Mouse (Mus musculus) cerebellum, postnatal 4 days (tissue): ENCODE results near the gene Dnase2b.

Experiments used
- DNase-seq, 2 experiments: peaks; one replicate each; pipeline ENCODE4 v3.0.0; 2022; ENCODE audit warnings: low spot score in 2 of 2, mixed read lengths in 1 of 2

The Dnase2b gene

DNA sequence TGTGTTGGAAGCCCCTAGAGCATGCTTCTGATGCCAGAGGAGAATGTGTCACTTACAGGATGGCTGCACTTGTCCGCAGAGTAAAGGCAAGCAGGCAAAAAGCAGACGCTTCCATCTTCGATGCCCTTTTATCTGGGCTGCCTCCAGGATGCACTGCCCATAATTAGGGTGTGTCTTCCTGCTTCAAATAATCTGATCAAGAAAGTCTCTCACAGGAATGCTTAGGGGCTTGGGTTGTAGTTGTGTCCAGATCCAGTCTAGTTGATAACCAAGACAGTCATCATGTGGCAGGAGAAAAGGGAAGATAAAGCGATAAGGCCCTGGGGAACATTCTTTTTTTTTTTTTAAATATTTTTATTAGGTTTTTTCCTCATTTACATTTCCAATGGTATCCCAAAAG is at the start of gene Dnase2b:
Dnase2b (minus strand) TSS at position 101 of the 400 bp plus-strand sequence.
- no peak for DNase-seq

DNA sequence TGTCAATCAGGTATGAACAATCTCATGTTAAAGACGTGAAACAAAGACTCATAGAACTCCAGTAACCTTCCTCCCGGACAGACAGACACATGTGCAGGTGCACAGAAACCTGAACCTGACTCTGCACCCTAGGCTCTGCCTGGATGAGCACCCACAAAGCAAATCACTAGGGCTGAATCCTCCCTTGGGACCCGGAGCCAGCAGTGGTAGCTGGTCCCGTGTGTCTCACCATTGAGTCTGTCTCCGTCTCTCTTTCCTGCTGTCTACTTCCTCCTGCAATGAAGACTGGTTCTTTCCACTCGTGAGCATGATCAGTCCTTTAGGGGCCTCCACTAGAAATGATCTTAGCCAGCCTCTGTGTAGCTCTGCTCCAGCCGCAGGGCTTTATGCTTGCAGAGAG is 46.5 kb upstream of the Dnase2b start:
- no peak for DNase-seq

DNA sequence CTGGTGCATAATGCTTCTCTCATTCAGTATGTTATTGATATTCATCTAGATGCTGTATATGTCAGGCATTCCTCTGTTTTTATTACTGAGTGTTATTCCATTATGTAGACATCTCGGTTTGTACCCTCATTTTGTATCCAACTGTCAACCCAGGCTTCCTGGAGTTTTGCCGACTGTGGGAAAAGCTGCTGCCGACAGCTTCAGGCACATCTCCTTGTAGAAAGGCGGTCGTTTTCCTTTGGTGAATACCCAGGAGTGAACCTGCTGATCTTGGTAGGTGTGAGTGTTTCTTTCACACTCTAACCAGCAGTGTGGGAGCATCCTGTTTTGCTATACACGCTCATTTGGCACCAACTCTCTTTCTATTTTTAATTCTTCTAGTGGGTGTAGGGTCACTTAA is 45.6 kb upstream of the Dnase2b start:
- DNase-seq = no peak

DNA sequence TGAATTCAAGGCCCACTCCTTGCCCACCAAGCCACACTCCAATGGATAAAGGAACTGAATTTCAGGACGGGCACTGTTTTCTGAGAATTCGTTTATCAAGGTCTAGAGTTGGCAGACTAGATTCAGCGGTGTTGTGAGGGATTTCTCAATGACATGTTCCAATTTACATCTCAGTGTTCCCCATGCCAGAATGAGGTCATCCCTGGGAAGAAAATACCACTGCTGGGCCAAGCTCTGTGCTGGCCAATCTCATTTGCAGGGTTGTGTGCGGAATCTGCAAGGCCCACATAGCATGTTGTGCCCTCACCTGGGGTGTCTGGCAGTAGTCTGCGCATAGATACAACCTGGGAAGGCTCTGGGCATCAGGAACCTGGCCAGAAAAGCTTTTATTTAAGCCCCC is 43.9 kb upstream of the Dnase2b start:
- no peak for DNase-seq

DNA sequence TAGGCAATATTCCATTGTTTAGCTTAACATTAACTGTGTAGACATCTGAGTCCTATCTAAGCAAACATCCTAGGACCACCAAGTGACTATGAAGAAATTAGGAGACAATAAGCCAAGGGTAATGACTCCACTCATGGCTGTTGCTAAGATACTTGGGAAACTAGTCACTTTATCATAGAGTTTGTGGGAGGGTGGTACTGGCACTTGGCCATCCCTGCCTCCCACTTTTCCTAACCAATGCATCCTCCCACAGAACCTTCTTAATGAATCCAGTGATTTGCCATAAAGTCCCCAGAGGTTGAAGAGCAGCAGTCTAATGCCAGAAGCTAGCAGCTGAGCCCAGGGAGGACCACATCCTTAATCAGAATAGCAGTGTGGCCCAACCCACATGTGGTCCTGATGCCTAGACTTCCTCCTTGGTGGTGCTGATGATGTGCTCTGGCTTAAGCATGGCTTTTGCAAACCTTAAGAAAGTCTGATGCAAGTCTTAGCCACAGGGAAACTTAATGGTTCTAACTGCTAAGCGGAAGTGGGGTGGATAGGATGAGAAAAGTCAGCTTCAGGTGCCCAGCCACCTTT is 42.8 kb upstream of the Dnase2b start:
- no peak for DNase-seq

DNA sequence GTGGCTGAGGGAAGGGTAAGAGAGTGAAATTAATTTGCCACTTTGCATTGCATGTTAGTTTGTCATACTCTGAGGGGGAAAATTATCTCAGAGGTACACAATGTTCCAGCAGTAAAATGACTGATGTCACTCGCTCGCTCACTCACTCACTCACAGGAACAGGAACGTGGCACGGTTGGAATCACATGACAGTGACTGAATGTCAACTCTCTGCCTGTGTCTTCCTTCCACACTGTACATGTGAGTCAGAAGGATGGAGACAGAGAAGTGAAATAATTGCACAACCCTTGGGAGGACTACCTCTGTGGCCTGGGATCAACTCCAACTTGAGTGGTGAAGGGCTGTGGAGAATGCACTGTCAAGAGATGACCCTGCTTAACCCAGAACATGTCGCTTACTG is 42.0 kb upstream of the Dnase2b start:
- DNase-seq = no peak

DNA sequence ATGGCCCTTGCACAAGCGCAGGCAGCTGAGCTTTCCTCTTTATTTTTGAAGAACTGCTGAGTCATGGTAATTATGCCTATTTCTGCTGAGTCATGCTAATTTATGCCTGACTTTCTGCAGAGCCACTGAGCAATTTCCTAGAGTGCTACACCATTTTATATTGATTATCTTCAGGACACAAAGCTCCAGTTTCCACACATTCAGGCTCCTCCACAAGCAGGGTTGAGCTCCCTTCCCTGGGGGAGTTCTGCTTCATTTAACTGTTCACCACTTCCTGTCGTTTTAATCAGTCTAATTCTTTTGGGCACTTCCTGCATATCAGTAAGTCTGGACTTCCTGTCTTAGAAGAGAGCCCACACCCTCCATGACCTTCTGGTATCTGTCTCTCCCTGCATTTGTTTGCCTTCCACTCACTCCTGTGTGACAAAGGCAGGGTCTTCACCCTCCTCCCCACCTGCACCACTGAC is 39.7 kb upstream of the Dnase2b start:
- DNase-seq = no peak

DNA sequence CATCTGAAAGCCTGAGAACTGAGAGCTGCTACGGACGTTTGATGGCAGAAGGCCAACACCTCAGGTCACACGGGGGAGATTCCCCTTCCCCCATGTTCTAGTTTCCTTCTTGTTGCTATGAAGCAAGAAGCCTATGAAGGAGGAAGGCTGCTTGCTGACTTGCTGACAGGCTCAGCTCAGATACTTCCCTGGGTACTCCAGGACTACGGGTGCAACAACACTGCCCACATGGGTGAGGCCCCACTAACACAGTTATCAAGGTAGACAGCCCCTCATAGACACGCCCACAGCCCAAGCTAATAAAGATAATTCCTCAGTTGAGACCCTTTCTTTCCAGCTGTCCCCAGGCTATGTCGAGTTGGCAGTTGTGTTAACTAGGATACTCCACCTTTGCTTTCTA is 38.3 kb upstream of the Dnase2b start:
- DNase-seq = no peak

DNA sequence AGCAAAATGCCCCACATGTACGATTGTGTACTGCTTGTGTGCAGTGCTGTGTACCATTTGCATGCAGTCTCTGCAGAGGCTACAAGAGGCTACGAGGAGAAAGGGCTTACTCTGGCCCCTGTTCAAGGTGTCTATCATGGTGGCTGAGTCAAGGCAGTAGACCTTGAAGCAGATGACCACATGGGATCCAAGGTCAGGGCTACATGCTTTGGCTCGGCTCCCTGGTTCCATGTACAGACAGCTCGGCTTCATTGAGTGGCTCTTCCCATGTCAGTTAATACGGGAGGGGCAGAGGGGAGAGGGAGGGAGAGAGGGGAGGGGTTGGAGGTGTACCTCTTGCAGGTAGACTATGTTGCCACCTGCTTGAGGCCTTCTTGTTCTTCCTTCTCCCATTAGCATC is 37.0 kb upstream of the Dnase2b start:
- DNase-seq = no peak

DNA sequence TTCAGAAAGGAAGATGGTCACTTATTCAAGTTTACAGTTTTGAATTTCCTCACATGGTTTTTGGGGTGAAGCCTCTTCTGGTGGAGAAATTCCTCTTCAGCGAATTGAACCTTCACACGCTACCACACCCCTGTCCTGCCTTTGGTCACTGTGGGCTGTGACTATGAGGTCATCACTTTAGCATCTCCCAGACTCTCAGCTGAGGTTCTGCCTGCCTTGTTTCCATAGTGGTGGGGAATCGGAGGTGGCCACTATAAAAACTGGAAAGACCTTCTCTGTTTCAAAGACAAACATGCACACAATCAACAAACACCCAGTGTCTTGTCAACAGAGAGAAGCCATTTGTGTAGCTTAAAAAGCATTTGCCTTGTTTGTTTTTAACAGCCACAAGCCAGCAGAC is 35.8 kb upstream of the Dnase2b start, which contains the start of gene 4930503B20Rik:
4930503B20Rik (minus strand) TSS at position 101 of the 400 bp plus-strand sequence.
- no peak for DNase-seq

DNA sequence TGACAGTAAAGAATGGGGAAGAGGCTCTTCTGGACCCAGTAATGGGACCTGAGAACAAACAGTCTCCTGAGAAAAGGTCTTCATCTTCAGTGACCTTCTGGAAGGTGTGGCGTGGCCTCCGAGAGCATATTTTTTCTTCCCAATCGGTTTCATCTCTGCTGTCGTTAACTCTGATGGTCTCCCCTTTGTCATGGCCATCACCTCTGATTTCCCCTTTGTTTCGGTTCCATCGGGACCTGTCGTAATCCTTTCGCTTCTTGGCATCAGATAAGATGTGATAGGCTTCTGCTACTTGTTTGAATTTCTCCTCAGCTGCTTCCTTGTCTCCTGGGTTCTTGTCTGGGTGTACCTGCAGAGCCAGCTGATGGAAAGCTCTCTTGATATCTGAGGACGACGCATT is 35.3 kb upstream of the Dnase2b start:
- no peak for DNase-seq

DNA sequence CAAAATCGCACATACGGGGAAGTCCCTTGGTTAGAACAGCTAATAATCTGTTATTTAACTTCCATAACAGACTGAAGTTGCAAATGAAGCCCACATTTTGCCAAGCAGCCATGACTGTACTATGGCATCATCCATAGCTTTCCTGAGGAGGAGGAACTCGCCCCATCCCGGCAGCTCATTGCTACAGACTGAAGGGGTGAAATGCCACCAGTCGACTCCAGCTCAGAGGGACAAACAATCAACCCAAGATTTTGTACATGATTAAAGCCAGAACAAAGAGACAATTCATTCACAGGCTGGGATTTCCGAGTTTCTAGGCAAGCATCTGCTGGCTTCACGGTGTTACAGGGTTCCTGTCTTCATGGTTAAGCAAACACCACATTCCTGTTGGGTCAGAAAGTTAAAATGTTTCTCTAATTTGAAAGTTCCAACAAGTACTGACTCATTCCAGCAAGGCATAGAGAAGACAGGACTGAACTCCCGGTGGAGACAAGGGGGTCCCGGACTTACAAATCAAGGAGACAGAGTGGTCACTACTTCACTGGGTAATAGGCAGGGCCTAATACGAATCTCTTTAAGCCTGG is 34.0 kb upstream of the Dnase2b start:
- DNase-seq = no peak

DNA sequence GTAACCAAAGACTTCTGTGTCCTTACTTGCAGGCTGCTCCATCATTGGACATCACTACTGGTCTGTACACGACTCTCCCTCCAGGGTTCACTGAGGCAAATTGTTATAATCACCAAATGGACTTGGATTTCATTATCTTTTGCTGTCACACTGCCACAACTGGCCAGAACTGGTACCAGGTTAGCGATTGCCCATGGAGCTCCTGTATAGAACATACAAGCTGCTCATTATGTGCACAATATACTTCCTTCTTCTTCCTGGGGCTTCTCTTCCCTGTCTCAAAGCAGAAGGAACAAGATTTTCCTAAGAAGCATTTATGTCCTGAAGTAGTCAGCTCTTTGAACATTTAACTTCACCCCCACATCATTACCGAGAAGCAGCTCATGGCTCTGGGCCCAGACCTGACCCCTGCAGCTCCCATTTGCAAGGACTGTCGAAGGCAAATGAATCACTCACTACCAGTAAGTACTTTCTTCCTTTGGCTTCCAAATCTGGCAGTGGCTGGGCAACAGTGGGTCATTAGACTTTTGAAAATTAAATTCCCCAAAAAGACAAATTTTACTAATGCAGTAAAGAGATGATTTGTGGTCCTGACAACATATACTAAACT is 26.5 kb upstream of the Dnase2b start:
- DNase-seq = peak in 1 of 2 experiments; percentile 20

DNA sequence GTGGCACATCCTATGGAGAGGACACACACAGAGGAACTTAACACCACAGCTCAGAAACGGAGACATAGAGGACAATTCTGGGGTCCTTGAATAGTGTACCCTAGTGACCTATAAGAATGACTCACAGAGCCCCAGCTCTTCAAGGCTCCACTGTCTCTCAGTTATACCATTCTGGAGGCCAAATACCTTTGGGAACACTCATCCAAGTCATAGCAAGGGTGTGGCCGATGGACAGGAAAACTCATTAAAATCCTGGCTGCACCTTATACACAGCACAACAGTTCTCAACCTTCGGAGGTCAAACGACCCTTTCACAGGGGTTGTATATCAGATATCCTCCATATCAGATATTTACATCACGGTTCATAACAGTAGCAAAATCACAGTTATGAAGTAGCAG is 17.1 kb upstream of the Dnase2b start:
- no peak for DNase-seq

DNA sequence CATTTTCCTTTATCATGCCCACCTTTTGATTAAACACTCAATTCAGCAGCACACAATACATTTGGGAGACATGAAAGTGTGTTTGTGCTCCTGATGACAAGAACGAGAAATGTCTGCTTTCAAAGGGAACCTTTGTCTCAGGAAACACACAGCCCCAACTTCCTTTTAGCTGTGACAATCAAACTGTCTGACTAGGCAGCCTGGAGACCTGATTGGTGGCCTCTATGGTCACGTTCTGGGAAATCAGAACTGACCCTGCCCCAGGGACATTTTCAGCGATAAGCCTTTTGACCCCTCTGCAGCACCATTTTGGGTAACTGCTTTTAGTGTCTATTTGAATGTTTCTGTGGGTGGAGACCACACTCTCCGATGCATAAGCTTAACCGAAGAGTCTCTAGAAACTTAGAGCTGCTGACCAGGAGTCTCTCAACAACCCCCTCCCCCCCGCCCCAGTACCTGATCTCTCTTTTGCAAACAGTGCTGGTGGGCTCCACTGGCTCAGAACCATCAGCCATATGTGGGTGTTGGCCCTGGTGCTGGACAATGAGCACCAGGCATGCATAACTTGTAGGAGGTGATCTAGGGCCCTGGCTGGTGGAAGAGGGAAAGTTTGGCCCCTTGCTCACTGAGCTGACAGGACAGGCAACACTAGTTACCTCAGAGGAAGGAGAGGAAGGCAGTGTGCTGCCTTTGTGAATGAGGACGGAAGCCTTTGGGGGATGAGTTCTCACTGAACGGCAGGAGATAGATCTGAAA is 13.0 kb upstream of the Dnase2b start:
- DNase-seq = no peak

DNA sequence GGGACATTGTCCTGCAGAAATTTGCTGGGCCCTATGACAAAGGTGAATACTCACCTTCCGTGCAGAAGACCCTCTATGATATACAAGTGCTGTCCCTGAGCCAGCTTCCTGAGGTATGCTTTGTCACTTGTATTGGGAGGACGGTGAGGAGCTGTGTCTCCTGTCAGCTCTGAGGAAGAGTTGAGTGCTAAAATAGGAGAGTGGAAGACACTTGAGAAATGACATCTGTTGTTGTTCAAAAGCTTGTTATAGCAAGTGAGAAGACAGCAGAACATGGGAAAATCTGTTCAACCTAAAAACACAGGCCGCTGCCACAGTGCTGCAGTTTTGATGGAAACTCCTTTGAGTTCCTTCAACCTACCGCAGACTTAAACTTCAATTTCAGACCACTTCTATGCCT is 10.4 kb upstream of the Dnase2b start:
- DNase-seq = no peak

DNA sequence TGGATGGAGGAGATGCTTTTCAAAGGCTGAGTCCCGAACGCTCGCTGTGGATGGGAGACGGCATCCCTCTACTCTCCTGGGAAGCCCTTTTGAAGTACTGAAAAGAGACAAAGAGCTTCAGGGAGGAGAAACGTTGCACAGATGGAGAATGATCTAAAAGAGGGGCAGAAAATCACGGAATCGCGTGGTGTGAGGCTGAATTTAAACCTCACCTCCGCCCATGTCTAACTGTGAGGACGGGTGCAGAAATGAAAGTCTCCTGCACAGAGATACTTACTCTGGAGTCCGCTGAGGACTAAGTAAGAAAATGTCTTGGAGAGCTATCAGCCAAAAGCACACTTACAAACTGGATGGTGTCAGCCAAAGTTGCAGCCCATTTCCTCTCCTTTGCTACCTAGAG is 6.6 kb upstream of the Dnase2b start:
- DNase-seq = no peak

DNA sequence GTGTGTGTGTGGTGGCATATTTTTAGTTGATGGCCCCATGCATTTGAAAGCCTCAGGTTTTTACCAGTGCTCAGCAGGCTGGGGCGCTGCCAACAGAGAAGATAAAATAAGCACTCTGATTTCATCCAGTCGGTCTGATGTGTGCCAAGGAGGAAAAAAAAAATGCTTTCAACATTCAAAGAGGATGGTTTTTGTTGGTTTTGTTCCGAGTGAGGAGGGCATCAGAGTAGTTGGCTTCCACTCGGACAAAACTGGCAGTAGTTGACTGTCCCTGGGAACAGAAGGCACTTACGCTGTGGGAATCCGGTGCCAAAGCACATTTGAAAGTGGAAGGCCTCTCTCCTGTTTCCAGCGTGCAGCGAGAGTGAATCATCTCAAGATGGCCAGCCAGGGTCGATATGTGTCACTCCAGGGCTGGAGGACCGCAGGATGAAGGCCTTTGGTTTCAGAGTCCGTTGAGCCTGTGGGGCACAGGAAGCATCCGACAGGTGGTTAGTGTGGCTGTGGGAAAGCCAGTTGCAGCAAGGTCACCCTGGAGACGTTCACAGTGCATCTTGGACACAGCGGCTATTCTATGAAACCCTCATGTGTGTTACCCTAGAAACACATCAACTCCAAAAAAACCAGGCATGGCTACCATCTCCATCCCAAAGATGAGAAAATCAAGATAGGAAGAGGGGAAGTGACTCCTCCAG is 5.3 kb upstream of the Dnase2b start:
- DNase-seq = peak in 1 of 2 experiments; percentile 36

DNA sequence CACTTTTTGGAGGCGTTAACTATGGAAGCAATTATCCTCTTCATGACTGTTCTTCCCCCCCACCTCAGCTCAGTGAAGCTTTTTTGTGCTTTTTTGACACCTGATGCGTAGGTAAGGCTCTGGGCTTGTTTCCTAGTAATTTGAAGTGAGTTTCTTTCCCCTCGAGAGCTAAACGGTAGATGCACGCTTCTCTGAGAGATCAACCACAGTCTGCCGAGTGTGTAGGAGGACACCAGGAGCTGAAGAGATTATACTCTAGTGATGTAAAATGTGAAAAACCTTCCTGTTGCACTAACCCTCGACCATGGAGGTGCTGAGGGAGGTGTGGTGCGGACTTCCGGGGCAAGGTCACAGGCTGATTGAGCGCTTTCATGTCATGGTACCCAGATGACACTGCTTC is 4.7 kb upstream of the Dnase2b start:
- DNase-seq = no peak

DNA sequence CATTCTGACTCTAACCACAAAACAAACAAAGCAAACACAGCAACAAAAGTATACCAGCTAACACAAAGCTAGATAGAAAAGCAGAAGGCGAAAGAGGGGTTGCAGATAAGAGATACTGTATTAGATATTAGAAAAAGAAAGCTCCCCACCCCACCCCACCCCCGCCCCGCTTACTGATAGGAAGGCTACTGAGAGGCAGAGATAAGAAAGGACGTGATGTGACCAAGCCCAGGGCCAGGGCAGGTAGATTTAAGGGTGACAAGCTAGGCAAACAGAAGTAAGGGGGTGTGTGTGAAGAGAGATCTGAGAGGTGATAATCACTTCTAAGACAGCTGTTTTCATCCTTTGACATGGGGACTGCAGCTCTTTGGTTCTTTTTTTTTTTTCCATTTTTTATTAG is 3.0 kb upstream of the Dnase2b start:
- DNase-seq = no peak

DNA sequence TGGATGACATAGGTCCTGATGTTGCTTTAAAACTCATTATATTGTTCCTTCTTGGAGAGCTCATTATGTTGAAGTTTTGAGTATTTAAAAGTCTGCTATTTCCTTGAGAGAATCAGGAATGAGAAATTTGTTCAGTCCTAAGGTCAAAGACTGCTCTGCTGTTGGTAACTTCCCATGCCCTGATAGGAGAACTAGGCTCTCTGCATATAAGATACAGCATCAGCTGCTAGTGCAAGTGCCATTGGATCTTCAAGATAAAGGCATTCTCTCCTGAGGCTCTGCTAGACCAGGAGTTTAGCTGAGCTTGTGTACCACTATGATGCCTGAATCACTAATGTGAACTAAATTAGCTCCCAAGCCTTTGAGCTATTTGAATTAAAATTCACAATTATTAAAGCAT is 2.5 kb upstream of the Dnase2b start:
- no peak for DNase-seq
